Mouse (Mus musculus) heart, postnatal 0 days (tissue): ENCODE measurements at regions not wholly inside any gene's neighbourhood (a gene's known extent, or its start where the extent isn't known, plus 50 kb on each side); places are given as distances from the start of the nearest gene placed in this dataset.

ENCODE experiments used
- CTCF ChIP-seq: IDR thresholded peaks from 2 replicates; pipeline ENCODE4 v1.5.1; 2016; ENCODE audit warnings: antibody characterized with exemption, control low read depth, low read depth
- EP300 ChIP-seq: IDR thresholded peaks from 2 replicates; pipeline ENCODE4 v1.6.1; 2016; ENCODE audit warnings: antibody characterized with exemption, low read depth

DNA sequence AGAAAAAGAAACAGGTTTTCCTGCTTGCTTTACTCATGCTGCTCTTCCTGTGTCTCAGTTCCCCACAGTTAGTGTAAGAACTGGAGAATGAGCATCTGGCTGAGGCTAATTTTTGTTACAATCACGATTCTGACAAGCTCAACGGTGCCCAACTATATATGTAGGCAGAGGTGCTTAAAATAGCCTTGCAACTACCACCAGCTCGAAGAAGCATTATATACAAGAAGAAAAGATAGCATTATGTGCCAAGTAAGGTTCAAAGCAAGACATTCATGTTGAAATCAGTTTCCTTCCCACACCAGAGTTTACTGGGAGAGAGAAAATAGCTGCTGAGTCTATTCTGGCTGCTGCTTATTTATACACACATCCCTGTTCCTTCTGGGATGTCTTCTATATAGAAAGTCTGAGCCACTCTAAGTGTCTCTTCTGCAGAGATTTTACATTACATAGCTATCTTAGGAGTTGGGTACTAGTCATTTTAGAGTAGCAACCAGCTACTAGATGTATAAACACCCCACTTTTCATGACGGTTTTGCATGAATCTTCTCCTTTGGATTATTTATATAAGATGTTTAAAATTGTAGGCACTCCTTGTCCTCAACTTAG, 568.2 kb upstream of the Plxna2 start:
- no peak for TF ChIP-seq CTCF
- TF ChIP-seq EP300 = no peak
